Mouse (Mus musculus) olfactory bulb, adult 2 months (tissue): ENCODE data around the gene Rab34.

Experiments used
- CTCF ChIP-seq: fragments of 200-500 bp; IDR thresholded peaks from 2 replicates; pipeline ENCODE4 v1.5.1; 2012; ENCODE audit warnings: low read depth, mild to moderate bottlenecking, low read length, moderate library complexity; ENCODE audit not compliant: insufficient read depth
- POLR2A ChIP-seq: fragments of 200-500 bp; IDR thresholded peaks from 2 replicates; pipeline ENCODE4 v1.6.1; 2012; ENCODE audit warnings: mild to moderate bottlenecking, low read depth, low read length, moderate library complexity; ENCODE audit not compliant: insufficient read depth

DNA sequence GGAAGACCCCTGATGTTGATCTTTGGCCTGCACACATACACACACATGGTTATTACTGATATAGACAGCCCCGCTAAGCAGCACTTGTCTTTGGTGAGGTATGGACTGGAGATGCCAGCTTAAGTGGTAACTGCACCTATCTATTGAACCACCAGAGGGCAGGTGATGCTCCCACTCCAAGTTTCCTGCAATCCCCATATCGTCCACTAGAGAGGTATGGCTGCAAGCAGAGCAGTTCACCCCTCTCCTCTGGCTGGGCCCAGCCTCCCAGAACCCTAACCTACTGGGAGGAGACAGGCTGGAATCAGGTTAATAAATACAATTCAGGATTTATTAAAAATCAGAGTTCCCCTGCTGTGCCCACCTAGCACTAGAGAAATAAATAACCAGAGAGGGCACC lies 29.1 kb upstream of the Rab34 start:
- TF ChIP-seq CTCF (peak; percentile 57), POLR2A (no peak)
